Mouse (Mus musculus) embryonic fibroblast, embryonic 13.5 days (primary cell): ENCODE results near the gene Ubn2.

ENCODE experiments used
- CTCF ChIP-seq: IDR thresholded peaks from 2 replicates; pipeline ENCODE4 v1.5.1; 2011; ENCODE audit warnings: mild to moderate bottlenecking, control low read depth, low read length, moderate library complexity, borderline replicate concordance; ENCODE audit not compliant: insufficient read depth
- POLR2A ChIP-seq: IDR thresholded peaks from 2 replicates; pipeline ENCODE4 v1.6.1; 2011; ENCODE audit warnings: low read depth, mild to moderate bottlenecking, control low read depth, low read length, moderate library complexity

DNA sequence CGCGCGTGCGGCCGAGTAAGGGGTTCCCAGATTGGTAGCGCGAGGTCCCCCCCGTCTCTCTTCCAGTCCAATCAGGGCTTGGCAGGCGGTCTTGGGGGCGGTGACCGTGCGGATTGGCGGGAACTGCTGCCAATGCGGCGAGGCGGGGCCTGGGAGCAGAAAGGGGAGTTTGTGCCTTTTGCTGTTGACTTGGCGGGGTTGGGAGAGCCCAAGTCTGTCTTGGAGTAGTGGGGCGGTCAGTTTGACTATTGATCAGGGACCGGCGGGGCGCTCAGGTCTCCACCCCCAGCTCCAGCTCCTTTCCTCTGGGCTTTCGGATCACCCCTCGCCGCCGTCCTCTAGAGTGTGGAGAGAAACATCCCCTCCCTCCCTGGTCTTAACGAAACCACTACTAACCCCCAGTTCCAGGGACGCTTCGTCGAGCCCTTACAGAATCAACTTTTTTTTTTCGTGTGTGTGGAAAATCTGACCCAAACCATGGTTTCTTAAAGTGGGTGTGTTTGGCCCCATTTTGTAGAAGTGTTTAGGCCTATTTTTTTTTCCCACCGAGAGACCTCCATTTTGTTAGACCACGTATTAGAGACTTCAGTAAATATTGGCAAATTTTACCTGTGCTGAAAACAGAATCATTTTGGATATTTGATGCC lies 118.4 kb downstream of the Ubn2 start:
- TF ChIP-seq POLR2A (no peak; the same call in none of the 2 replicates), CTCF (no peak)
